Mouse (Mus musculus) thymus, adult 2 months (tissue): ENCODE results near the gene Ano10.

ENCODE experiments used
- CTCF ChIP-seq: fragments of 200-500 bp; IDR thresholded peaks from 2 replicates; pipeline ENCODE4 v1.5.1; 2012; ENCODE audit warnings: mild to moderate bottlenecking, control low read depth, low read length, moderate library complexity, borderline replicate concordance; ENCODE audit not compliant: control insufficient read depth, poor library complexity, insufficient read depth; ENCODE audit errors: extremely low read depth
- POLR2A ChIP-seq: fragments of 200-500 bp; IDR thresholded peaks from 2 replicates; pipeline ENCODE4 v1.6.1; 2012; ENCODE audit warnings: mild to moderate bottlenecking, low read length, control low read depth, moderate library complexity; ENCODE audit not compliant: control insufficient read depth, poor library complexity, insufficient read depth; ENCODE audit errors: extremely low read depth

- TF ChIP-seq CTCF (no peak), POLR2A (no peak)
These were observed 42.5 kb upstream of the Ano10 start for GRCm38 (mm10) chr9:122336677-122337076.
